Mouse (Mus musculus): ENCODE results near the gene Hist3h2a.

DNA sequence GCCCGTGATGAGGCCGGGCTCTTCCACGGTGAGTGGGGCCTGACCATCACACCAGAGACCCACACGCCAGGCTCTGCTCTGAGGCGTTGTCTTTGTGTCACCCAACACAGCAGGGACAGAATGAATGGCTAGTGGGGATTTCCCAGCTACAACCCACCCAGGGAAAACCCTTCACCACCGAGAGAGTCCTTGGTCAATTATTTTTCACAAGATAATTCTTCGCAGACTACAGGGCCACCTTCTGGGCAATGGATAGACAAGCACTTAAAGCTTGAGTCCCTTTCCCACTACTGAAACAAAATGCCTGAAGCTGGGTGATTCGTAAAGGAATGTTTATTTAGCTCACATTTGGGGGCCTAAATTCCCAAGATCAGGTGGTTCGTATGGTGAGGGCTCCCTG, 32.1 kb upstream of the Hist3h2a start:
- TF ChIP-seq CTCF (IDR thresholded peaks at IDR 0.05; ENCODE audit: extremely low read depth, insufficient read depth, insufficient read length, insufficient replicate concordance) (no peak), POLR2A (IDR thresholded peaks at IDR 0.05; ENCODE audit: low read depth, low read length) (no peak)
